Mouse (Mus musculus) Patski (cell line): ENCODE data around the gene Sipa1l3. TPM values are rescaled to one million over a fixed set of nuclear protein-coding genes. Genes with fewer than 3 reads are reported as not detected.

Source experiments
- ATAC-seq: fragments of 100-300 bp; one replicate; pipeline ENCODE4 v1.8.0; 2021
- CTCF ChIA-PET: fragments of 350-600 bp; sonication (Branson Sonifier 250); formaldehyde crosslinking; loops from one replicate; lab custom pipeline; 2022; ENCODE audit warnings: inconsistent platforms; lab: Charles Lee
- POLR2A ChIA-PET: fragments of 350-600 bp; sonication (Branson Sonifier 250); formaldehyde crosslinking; loops from one replicate; lab custom pipeline; 2022; ENCODE audit warnings: antibody characterized with exemption, inconsistent platforms; lab: Charles Lee
- DNase-seq: peaks from one replicate; pipeline ENCODE4 v3.0.0-alpha.2; 2011; ENCODE audit warnings: low read depth, low spot score
- H3K27me3 ChIP-seq: fragments of 371-371 bp; one replicate; pipeline ENCODE4 v1.5.1; 2021
- CTCF ChIP-seq: fragments of 100-300 bp; IDR thresholded peaks from one replicate; pipeline ENCODE4 v1.5.1; 2021
- in situ Hi-C: fragments of 300-500 bp; cut with MboI; formaldehyde crosslinking; loops from 3 replicates; pipeline ENCODE4 v1.11.1; 2018; ENCODE audit warnings: low pct_unique_long_range_greater_than_20kb, mixed read lengths
- polyA plus RNA-seq: library from polyadenylated mRNA; unstranded; gene quantifications from one replicate; pipeline ENCODE4 v1.2.3, GENCODE M21; 2021

The Sipa1l3 gene
- polyA plus RNA-seq, 1 experiment from 2014 or later: 27.2 TPM

GRCm38 (mm10) chr7:29486753-29487152 lies 31.7 kb downstream of the Sipa1l3 start:
- ChIA-PET CTCF (no interaction called here), POLR2A (no interaction called here)
- TF ChIP-seq CTCF: no peak
- in situ Hi-C loops: no loop called here
- H3K27me3 ChIP-seq: no peaks in the 10 kb centered on the region
- DNase-seq (no peak), ATAC-seq (no peak)

- POLR2A ChIA-PET: interaction anchor here (1.1 kb wide), 1 partner anchor 19 kb away, joined by 3 read pairs; no protein-coding TSS in a partner anchor
- ATAC-seq: no peak
- CTCF ChIA-PET: no interaction called here
- no peak for DNase-seq
- TF ChIP-seq CTCF: no peak
- in situ Hi-C loops: no loop called here
- H3K27me3 ChIP-seq: no peaks in the 10 kb centered on the region
Observed at GRCm38 (mm10) chr7:29485721-29486120, 32.7 kb downstream of the Sipa1l3 start.

GRCm38 (mm10) chr7:29483556-29483955 lies 34.9 kb downstream of the Sipa1l3 start:
- ATAC-seq (no peak), DNase-seq (no peak)
- ChIA-PET POLR2A (interaction anchor here (1.3 kb wide), 1 partner anchor 23 kb away, joined by 4 read pairs; no protein-coding TSS in a partner anchor), CTCF (no interaction called here)
- TF ChIP-seq CTCF: no peak
- in situ Hi-C loops: no loop called here
- no peaks in the 10 kb centered on the region for H3K27me3 ChIP-seq

- CTCF ChIA-PET: interaction anchor here (1.3 kb wide), 1 partner anchor 32 kb away, joined by 4 read pairs; no protein-coding TSS in a partner anchor
- in situ Hi-C loops: no loop called here
- DNase-seq (no peak), ATAC-seq (no peak)
- TF ChIP-seq CTCF: no peak
- POLR2A ChIA-PET: interaction anchor here (1.0 kb wide), 1 partner anchor 9 kb away, joined by 3 read pairs; no protein-coding TSS in a partner anchor
- H3K27me3 ChIP-seq: no peaks in the 10 kb centered on the region
Observed at GRCm38 (mm10) chr7:29481345-29482155, 36.9 kb downstream of the Sipa1l3 start.

- CTCF ChIA-PET: interaction anchor here (1.1 to 1.3 kb wide), 2 partner anchors 10 to 31 kb away, joined by 3 to 4 read pairs; no protein-coding TSS in a partner anchor
- POLR2A ChIA-PET: no interaction called here
- TF ChIP-seq CTCF: no peak
- in situ Hi-C loops: no loop called here
- no peaks in the 10 kb centered on the region for H3K27me3 ChIP-seq
- no peak for DNase-seq
- ATAC-seq: no peak
Observed at GRCm38 (mm10) chr7:29480590-29481344, 37.7 kb downstream of the Sipa1l3 start.

- no peaks in the 10 kb centered on the region for H3K27me3 ChIP-seq
- CTCF ChIA-PET: interaction anchor here (1.1 kb wide), 1 partner anchor 9 kb away, joined by 3 read pairs; no protein-coding TSS in a partner anchor
- ATAC-seq: no peak
- no peak for DNase-seq
- in situ Hi-C loops: no loop called here
- no peak for TF ChIP-seq CTCF
- POLR2A ChIA-PET: no interaction called here
Observed at GRCm38 (mm10) chr7:29480183-29480582, 38.3 kb downstream of the Sipa1l3 start.

- CTCF ChIA-PET: interaction anchor here (1.0 to 1.4 kb wide), 2 partner anchors 16 to 38 kb away, joined by 3 to 4 read pairs; no protein-coding TSS in a partner anchor
- TF ChIP-seq CTCF: no peak
- POLR2A ChIA-PET: interaction anchor here (0.9 kb wide), 1 partner anchor 37 kb away, joined by 3 read pairs; no protein-coding TSS in a partner anchor
- no peak for ATAC-seq
- DNase-seq: no peak
- in situ Hi-C loops: no loop called here
- no peaks in the 10 kb centered on the region for H3K27me3 ChIP-seq
Observed at GRCm38 (mm10) chr7:29475005-29475404, 43.4 kb downstream of the Sipa1l3 start.

GRCm38 (mm10) chr7:29471309-29471708 lies 47.1 kb downstream of the Sipa1l3 start:
- CTCF ChIA-PET: interaction anchor here (1.2 kb wide), 1 partner anchor 9 kb away, joined by 3 read pairs; no protein-coding TSS in a partner anchor
- ATAC-seq (peak; percentile 33), DNase-seq (no peak)
- no peak for TF ChIP-seq CTCF
- no peaks in the 10 kb centered on the region for H3K27me3 ChIP-seq
- in situ Hi-C loops: no loop called here
- POLR2A ChIA-PET: no interaction called here

- no peaks in the 10 kb centered on the region for H3K27me3 ChIP-seq
- no peak for TF ChIP-seq CTCF
- DNase-seq (no peak), ATAC-seq (no peak)
- ChIA-PET POLR2A (interaction anchor here (0.7 kb wide), 1 partner anchor 11 kb away, joined by 3 read pairs; no protein-coding TSS in a partner anchor), CTCF (interaction anchor here (1.2 to 1.5 kb wide), 4 partner anchors 10 to 52 kb away, joined by 3 to 6 read pairs (median 4); partner anchors contain the start of gene Sipa1l3)
- in situ Hi-C loops: no loop called here
Observed at GRCm38 (mm10) chr7:29469602-29470344, 48.7 kb downstream of the Sipa1l3 start.

GRCm38 (mm10) chr7:29468593-29468992 lies 49.8 kb downstream of the Sipa1l3 start:
- no peaks in the 10 kb centered on the region for H3K27me3 ChIP-seq
- DNase-seq (no peak), ATAC-seq (peak; percentile 40)
- ChIA-PET CTCF (interaction anchor here (1.2 to 1.5 kb wide), 2 partner anchors 49 to 53 kb away, joined by 4 read pairs; partner anchors contain the start of gene Sipa1l3), POLR2A (interaction anchor here (0.6 to 1.3 kb wide), 3 partner anchors 36 to 111 kb away, joined by 5 to 7 read pairs (median 5); partner anchors contain the start of gene Sipa1l3)
- in situ Hi-C loops: no loop called here
- no peak for TF ChIP-seq CTCF
